Mouse (Mus musculus) adrenal gland, postnatal 14 days (tissue): ENCODE results near the gene Anapc11. TPM values are rescaled to one million over a fixed set of nuclear protein-coding genes. Genes with fewer than 3 reads are reported as not detected.

Experiments used
- DNase-seq: peaks from one replicate; pipeline ENCODE4 v3.0.0; 2021; ENCODE audit warnings: mixed read lengths
- total RNA-seq: library from RNA; stranded (reverse); gene quantifications from 2 replicates; pipeline ENCODE4 v1.2.3, GENCODE M21; 2021

Gene Anapc11
- total RNA-seq, 1 experiment from 2014 or later = 68.3 TPM

DNA sequence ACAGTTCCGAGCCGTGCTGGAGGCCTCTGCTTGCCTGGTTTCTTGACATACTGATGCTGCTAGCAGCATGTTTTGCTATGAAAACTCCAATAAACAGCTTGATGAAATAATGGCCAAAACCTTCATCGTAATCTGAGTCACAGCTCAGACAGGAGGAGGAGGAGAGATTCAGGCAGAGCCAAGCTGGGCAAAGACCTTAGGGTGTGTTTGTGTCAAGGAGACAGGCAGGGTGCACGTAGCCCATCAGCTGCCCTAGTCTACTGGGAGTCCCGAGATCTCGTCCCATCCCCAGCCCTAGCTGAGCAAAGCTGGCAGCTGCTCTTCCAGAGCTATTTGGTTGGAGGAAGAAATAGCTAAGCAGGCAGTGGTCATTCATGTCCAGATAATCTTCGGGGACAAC, 7.4 kb downstream of the Anapc11 start:
- peak; percentile 52 for DNase-seq

GRCm38 (mm10) chr11:120606764-120607163, 8.5 kb downstream of the Anapc11 start:
- peak; percentile 47 for DNase-seq

DNA sequence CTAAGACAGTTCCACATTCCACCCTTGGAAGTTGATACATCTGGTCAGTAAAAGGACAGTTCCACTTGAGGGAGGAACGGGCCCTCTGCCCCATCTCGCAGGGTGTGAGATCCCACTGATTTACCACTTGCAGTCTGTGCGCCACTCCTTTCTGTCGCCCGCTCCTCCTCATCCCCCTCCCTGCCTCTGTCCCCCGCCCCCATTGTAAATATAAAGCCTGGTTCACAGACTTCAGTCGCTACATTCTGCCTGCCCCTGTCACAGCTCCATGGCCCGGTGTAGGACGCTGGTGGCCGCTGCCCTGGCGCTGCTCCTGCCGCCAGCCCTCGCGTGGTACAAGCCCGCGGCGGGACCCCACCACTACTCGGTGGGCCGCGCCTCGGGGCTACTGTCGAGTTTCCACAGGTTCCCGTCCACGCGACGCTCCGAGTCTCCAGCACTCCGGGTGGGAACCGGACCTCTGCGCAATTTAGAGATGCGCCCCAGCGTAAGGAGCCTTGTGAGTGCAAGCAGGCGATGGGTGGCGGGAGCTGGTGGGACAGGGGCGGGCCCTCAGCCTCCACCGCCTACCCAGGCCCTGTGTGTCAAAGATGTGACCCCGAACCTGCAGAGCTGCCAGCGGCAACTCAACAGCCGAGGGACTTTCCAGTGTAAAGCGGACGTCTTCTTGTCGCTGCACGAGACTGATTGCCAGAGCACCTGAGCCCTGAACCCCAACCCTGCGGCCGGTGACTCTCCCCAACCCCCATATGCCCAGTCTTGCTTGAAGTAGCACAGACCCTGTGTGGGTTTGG, 10.2 kb downstream of the Anapc11 start, which contains the start of gene Npb:
Gene Npb (plus strand): TSS at position 237 of the 794 bp plus-strand sequence.
- peak; percentile 25 for DNase-seq

GRCm38 (mm10) chr11:120609250-120609649, 11.0 kb downstream of the Anapc11 start:
- DNase-seq = peak; percentile 74

DNA sequence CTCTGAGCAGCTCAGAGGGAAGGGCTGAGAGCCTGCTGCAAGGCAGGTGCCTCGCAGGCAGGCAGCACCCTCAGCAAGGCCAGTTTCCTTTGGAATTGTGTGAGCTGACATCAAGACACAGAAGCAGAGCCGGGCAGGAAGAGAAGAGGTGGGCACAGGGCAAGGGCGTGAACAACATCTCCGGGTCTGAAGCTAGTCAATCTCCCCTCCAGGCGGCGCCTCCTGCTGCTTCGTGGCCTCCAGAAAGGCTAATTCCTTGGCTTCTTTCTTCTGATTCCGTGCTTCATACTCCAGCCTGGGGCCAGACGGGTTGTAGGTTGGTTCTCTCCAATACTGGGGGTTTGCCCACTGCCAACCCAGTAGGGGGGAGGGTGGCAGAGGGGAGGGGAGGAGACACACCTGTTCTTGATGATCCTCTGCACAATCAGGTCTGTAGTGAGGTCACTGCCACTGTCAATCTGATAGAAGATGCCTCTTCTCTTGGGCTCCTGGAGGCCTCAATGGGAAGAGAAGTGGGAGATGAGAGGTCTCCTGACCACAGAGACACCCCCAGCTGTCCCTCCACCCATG, 12.3 kb downstream of the Anapc11 start:
- DNase-seq = no peak

DNA sequence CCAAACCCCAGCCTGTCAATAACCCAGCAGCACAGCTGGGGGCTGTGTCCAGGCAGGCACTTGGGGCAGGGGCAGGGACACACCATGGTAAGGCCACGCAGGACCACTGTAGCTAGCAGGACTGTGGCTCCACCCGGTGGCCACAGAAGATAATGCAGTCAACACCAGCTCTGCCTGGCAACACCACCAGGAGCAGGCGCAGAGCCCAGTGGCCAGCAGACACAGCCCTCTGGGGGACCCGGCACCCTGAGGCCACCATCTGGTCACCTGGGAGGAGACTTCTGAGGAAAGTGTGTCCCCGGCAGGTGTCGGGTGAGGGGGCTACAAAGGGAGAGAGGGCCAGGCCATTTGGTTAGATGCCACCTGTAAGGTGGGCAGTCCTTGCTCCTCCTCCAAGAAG, 14.5 kb downstream of the Anapc11 start:
- DNase-seq = peak; percentile 89

DNA sequence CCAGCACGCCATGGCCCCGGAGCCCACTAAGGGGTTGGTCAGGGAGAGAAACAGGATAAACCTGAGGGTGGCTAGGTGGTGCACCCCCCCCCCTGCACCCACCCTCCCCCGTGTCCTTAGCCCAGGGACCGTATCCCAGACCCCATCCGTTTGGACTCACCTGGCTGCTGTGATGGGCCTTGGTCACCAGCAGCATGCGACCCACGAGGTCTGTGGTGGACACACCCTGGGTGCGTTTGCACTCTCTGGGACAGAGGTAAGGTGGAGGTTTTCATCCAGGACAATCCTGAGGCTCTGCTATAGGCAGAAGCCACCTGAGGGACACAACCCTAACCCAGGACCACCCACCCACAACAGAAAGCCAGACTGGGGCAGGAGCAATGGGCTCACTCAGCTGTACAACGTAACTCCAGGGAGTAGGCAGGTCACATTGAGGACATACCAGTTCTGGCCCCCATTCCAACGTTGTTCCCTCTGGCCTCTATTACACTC, 15.3 kb downstream of the Anapc11 start:
- DNase-seq = no peak

- DNase-seq = no peak
These were observed 15.8 kb downstream of the Anapc11 start for GRCm38 (mm10) chr11:120613976-120614375.

DNA sequence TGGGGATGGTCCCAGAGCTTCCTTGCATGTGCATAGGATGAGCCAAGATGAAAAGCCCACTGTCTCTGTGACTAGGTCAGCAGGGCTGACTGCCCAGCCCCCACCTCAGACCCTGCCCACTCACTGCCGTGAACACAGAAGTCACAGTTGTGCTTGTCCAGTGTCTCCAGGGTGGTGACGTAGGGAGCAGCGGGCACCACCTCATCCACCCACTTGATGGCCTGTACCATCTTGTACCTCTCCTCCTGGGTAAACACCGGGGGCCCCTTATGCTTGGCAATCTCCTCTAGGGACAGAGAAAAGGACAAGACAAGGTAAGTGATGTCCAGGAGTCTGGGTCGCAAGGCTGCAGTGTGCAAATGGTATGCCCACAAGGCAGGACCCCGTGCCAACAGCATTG, 16.9 kb downstream of the Anapc11 start:
- DNase-seq = no peak

GRCm38 (mm10) chr11:120615606-120616203, 17.5 kb downstream of the Anapc11 start:
- DNase-seq = no peak

DNA sequence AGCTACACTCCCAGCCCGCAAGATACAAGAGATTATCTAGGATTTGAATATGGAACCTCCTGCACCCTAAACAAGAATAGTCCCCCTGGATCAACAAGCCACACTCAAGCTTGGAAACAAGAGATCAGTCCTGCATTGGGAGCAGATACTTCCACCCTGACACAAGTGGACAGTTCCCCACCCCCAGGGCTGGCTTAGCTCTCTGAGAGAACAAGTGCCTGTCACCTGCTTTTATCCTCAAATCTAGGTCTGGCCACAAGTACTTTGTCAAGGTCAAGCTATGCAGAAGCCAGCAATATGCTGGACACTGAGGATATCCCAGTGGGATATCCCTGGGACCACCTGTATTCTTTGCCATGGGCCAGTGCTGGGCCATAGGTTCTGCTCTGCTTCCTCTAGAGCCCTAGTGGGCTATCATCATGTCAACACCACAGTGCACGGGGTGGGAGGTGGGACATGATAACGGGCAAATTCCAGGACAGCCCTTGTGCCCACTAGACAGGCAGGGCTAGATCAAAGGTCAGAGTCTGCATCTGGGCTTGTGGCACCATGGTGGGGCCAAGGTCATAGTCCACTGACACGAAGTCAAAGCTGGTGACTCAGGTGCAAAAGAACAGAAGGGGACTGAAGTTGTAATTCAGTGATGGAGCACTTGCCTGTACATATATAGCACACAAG, 18.5 kb downstream of the Anapc11 start:
- DNase-seq = no peak

GRCm38 (mm10) chr11:120617519-120618112, 19.4 kb downstream of the Anapc11 start, which contains the start of gene Pcyt2:
Pcyt2 (minus strand) TSS chr11:120617936.
- peak; percentile 97 for DNase-seq

GRCm38 (mm10) chr11:120618619-120619535, 20.7 kb downstream of the Anapc11 start:
- DNase-seq = peak; percentile 43

DNA sequence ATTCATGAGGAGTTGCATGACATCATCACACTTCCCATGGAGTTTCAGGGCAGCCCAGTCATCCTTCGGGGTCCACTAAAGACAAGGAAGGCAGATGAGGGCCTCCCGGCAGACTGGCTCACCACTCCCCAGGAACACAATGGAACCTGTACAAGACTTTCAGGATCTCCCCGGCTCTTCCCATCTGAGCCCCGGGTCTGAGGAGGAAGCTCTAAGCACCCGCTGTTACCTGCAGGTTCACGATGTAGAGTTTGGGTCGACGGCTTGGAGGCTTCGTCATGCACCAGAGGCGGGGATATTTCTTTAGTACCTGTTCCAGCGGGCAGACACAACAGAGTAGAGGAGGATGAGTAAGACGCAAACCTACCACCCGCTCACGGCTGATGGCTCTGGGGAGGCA, 22.0 kb downstream of the Anapc11 start:
- no peak for DNase-seq

- DNase-seq = peak; percentile 66
These were observed 24.6 kb downstream of the Anapc11 start for GRCm38 (mm10) chr11:120622805-120623204.

GRCm38 (mm10) chr11:120623961-120624679, 25.9 kb downstream of the Anapc11 start:
- peak; percentile 87 for DNase-seq

DNA sequence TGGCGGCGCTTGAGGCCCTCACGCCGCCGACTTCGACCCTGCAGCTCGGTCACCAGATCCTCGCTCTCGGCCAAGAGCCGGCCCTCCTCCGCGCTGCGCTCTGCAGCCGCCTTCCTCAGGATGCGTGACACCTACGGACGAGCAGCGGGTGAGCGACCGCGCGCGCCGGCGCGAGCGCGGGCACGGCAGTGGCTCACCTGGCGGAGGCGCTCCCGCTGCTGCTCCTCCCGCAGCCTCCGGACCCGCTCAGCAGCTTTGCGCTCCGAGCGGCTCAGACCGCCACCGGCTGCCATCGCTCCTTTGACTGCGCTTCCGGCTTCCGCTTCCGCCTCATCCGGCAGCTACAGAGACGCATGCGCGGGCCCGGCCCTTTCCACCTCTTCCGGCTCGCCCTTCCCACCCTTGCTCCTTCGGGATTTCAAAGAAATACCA, 26.5 kb downstream of the Anapc11 start:
- peak; percentile 93 for DNase-seq

DNA sequence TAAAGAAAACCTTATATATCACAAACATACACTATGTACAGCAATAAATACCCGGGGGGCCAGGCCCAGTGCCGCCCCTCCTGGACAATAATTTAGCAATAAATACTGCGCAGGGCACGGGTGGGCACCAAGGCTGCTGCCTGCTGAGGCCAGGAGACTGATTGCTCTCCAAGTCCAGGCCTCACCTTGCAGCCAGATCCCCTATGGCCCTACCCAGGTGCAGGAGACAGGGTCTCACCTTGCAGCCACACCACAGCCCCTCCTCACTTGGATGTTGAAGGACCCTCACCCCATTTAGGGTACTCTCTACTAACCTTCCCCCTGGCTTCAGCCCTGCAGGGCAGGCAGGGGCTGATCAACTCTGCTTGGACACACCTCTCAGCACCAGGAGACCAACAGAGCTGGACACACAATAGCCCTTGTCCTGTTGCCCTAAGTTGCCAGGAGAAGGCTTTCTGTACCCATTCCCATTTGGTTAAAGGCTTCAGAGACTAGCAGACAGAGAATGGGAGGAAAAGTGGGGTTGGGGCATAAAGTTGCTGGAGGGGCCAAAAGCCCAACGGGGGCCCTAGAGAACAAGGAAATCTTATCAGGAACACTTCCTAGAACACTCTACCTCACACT, 27.0 kb downstream of the Anapc11 start, which contains the start of gene Sirt7:
Gene Sirt7 (minus strand): TSS at position 89 of the 624 bp plus-strand sequence.
- no peak for DNase-seq

- no peak for DNase-seq
These were observed 28.7 kb downstream of the Anapc11 start for GRCm38 (mm10) chr11:120626785-120627467.
